Mouse (Mus musculus): ENCODE measurements around the gene Hk3.

Gene Hk3

DNA sequence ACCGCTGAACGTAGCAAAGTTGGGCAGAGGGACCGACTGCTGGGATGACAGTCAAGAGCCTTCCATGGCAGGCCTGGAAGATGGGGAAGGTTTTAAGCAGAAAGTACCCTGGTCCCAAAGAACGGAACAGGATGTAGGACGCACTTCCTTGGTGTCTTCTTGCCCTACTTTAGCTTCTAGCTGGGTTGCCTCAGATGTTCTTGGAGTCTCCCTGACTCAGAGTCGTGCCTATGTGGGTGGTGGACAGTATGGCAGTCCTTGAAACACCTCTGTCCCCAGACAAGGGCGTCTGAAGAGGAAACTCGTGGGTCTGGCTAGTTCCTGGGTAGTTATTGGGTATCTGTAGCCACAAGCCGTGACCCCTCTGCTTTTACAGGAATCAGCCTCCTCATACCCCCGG lies 19.1 kb downstream of the Hk3 start:
- DNase-seq (ENCODE audit: low spot score in 2 of 2), result no peak

GRCm38 (mm10) chr13:55000433-55000832 lies 20.8 kb downstream of the Hk3 start:
- no peak for DNase-seq (ENCODE audit: low spot score in 2 of 2)

DNA sequence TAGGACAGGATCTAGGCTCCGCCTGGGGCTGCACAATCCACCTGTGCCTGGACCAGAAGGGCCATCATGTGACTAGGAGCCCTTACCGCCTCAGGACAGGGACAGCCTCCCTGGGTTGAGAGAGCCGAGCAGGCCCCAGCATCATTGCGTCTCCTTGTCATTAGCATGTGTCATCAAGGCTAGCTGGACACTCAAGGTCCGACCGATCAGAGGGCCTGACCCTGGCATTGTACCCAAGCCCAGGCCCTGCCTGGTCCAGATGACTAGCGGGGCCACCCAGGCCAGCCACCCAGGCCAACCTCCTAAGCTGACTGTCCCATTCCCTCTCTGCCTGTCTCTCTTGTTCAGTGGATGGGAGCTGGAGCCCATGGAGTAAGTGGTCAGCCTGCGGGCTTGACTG lies 23.6 kb downstream of the Hk3 start:
- DNase-seq (ENCODE audit: low spot score in 2 of 2), result no peak

- DNase-seq (ENCODE audit: low spot score in 2 of 2), result no peak
Measured at GRCm38 (mm10) chr13:54995161-54995560, 26.0 kb downstream of the Hk3 start.

- no peak for DNase-seq (ENCODE audit: low spot score in 2 of 2)
Measured at GRCm38 (mm10) chr13:54994576-54994975, 26.6 kb downstream of the Hk3 start.

- no peak for DNase-seq (ENCODE audit: low spot score in 2 of 2)
Measured at GRCm38 (mm10) chr13:54992215-54992614, 29.0 kb downstream of the Hk3 start.

DNA sequence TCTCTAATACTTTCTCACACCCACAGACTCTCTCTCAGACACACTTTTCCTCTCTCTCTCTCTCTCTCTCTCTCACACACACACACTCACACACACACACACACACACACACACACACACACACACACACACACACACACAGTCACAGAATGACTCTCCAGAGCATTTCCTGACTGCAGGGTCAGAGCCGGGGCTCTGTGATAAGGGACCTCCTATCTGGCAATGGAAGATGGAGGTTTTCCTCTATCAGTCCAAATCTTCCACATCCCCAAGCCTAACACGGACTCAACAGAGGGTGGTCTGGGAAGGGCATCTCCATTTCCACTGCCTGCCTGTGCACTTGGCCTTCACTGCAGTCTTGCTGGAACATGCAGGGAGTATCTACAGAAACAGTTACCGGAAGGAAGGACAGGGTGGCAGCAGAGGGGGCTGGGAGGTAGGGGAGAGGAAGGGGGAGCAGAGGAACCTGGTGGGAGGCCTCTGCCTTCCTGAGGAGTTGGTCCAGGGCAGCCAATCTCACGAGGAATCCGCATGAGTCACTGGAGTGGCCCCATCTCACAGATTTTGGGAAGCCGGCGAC lies 32.9 kb downstream of the Hk3 start:
- DNase-seq (ENCODE audit: low spot score in 2 of 2), result no peak

DNA sequence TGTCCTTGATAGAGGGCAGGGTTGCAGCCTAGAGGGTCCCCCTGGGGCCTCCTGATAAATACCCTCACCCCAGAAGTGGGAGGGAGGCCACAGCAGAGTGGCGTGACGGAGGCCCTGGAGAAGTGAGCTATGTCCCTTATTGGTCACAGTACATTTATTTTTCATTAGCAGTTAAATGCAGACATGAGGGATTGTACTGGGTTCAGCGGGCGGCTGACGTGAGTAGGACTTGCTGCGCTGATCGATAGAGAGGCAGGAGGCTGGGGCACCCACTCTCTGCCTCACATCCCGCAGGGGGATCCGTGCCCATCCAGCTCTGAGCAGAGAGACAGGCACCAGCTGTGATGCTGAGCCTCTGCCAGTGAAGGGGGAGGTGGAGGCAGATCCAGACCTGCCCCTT lies 33.8 kb downstream of the Hk3 start:
- DNase-seq (ENCODE audit: low spot score in 2 of 2), result no peak

GRCm38 (mm10) chr13:54983614-54984013 lies 37.6 kb downstream of the Hk3 start:
- DNase-seq (ENCODE audit: low spot score in 2 of 2), result no peak

- no peak for DNase-seq (ENCODE audit: low spot score in 2 of 2)
Measured at GRCm38 (mm10) chr13:54983001-54983400, 38.2 kb downstream of the Hk3 start.

DNA sequence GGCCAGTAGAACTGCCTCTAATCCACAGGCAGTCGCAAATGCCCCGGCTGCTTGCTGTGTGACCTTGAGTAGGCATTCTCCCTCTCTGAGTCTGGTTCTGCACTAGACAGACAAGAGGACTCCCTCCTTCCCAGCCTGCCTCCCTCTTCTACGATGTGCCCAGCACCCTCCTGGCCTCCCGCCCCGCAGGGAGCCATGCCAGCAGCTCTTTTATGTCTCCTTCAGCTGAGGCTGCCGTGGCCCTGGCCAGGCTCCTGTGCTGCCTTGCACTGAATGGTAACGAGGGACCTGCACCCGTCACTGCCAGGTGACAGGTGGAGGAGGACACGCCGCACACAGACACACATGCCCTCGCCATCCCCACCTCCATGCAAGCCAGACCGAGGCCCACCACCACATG lies 40.2 kb downstream of the Hk3 start:
- no peak for DNase-seq (ENCODE audit: low spot score in 2 of 2)

GRCm38 (mm10) chr13:54978804-54979203 lies 42.4 kb downstream of the Hk3 start:
- DNase-seq (ENCODE audit: low spot score in 2 of 2), result no peak

- DNase-seq (ENCODE audit: low spot score in 2 of 2), result no peak
Measured at GRCm38 (mm10) chr13:54975546-54975945, 45.6 kb downstream of the Hk3 start.

GRCm38 (mm10) chr13:54970521-54971247 lies 50.5 kb downstream of the Hk3 start:
- DNase-seq (ENCODE audit: low spot score in 2 of 2), result no peak

DNA sequence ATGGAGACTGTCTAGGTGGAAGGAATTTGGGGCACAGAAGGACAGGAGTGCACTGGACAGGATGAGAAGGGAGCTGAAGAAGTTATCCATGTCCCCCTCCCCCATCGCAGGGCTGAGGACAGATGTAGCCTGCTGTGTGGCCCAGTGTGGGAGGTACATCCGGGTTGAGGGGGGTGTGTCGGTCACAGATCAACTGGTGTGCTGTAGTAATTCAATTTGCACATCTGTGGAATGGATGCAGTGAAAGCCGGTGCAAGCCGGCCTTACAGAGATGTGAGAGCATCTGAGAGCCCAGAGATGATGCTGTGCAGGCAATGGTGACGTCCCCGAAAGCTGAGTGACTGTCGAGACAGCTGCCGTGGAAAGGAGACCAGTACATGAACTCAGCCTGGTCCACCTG lies 51.7 kb downstream of the Hk3 start:
- no peak for DNase-seq (ENCODE audit: low spot score in 2 of 2)

DNA sequence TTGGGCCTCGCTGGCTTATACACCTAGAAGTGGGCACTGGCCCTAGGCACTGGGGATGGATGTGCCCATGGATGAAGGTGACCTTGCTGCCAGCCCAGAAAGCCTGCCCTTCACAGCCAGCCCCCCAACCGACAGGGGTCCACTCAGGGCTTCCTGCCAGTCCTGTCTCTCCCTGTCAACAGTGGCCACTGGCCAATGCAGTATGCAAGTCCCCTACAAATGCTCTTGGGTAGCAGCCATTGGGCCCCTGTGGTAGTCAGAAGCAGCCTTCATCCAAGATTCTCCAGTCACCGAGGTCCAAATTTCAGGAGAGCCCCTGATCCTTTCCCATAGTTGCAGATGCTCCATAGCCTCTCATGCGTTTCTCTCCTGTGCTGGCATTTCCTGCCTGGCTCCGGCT lies 52.5 kb downstream of the Hk3 start:
- DNase-seq (ENCODE audit: low spot score in 2 of 2), result no peak

DNA sequence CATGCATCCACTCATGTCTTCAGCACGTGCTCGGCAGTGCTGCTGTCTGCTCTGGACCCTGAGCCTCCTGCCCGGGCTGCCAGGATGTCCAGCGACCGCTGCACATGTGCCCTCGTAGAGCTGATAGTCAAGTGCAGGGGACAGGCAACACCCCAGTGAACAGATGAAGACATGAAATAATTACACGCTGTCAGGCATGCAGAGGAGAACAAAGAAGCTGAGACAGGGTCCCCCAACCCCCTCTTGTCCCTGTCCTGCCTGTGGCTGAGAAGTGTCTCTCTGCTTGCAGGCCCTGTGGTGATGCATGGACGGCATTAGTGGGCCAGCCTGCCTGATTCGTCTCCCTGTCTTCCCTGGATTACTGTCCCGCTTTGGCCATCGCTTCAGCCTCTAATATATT lies 53.7 kb downstream of the Hk3 start:
- DNase-seq (ENCODE audit: low spot score in 2 of 2), result no peak

DNA sequence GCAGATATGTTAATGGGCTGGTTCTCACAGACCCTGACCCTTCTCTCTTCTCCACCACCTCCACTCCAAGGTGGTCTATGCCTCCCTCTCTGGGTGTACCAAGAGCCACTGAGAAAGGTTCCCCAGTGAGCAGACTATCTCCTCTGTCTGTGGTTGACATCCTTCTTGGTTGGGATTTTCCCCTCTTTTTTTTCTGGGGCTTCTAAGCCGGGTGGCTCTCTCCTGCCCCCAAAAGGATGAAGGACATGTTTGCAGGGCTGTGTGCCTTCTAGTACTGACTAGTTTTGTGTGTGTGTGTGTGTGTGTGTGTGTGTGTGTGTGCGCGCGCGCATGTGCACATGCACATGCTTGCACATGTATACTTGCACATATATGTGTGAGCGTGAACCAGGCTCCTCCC lies 55.9 kb downstream of the Hk3 start:
- no peak for DNase-seq (ENCODE audit: low spot score in 2 of 2)

DNA sequence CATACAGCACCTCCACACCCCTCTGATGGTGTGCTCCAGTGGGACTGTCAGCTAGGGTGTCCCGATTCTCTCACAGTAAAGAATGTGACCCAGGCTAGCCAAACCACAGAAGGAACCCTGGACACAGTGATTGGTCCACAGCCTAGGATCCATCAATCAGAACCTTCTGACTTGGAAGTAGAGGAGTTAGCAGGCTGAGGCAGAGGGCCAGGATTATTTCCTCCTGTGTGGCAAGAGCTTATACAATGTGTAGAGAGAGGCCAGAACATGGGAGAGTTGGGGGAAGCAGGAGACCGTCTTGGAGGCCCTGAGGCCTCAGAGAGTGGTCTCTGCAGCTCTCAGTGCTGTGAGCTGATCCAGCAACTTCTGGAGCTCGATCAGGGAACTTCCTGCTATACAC lies 60.7 kb downstream of the Hk3 start:
- no peak for DNase-seq (ENCODE audit: low spot score in 2 of 2)

DNA sequence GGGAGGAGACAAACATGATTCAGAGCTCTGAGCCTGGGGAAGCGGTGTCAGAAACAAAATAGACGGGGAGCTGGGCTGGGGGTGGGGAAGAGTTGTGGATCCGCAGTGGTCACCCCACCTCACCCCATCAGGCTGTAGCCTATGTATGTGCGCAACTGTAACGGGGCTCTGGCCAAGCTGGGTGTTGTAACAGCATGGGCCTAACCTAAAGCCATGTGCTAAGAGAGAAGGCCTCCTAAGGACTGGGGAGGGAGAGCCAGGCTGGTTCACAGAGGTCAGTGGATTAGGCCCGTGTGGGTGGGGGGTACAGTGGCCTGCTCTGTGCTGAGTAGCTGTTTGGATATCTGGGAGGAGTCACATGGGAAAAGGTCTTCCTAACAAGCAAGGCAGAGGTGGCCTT lies 61.3 kb downstream of the Hk3 start:
- DNase-seq (ENCODE audit: low spot score in 2 of 2), result no peak

DNA sequence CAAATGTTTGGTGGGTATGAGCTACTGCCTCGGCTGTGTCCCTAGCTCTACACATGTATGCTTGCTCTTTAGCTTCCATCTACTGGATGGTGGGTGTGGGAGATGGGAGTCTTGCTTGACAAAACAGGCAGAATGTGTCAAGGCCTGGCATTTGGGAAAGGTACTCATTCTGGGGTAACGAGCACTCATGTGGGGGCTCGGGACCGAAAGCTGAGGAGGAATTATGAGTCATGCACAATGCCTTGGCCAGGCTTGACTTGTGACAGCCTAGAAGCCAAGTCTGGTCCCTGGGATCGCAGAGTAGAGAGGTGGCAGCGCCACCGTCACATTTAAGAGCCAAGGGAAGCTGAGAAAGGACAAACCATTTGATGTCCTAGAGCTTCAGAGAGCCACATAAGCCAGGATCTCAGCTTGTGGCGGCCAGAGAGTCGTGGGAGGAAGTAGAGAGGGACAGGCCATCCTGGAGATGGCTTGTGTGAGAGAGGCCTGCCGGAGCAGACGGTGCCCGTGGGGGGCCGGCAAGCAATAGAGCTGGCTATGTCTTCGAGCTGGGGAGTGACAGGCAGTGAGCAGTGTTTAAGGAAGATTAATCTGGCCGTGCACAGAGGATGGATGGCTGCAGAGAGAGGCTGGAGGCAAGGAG lies 62.0 kb downstream of the Hk3 start:
- DNase-seq (ENCODE audit: low spot score in 2 of 2), result no peak

DNA sequence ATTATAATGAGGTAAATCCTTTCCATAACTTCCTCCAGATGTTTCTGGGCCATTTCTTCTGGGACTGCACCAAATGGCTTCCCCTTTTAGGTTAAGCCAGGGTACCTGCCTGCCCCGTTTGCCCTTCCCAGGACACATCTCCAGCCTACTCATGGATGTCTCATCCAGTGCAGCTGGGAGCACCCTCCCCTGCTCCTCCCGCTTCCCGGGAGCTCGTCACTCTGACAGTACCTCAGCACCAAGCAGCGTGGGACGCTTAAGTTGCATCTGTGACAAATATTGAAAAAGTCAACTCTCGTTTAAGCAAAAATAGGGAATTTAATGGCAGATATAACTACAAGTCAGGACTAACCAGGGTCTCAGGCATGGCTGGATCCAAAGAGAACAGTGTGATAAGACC lies 63.9 kb downstream of the Hk3 start:
- no peak for DNase-seq (ENCODE audit: low spot score in 2 of 2)
